Mouse (Mus musculus) intestine, embryonic 14.5 days (tissue): ENCODE data around the gene Apoa5. TPM values are rescaled to one million over a fixed set of nuclear protein-coding genes. Genes with fewer than 3 reads are reported as not detected.

Experiments
- ATAC-seq: fragments of 200-750 bp; cut with Nextera tagmentation; replicated peaks from 2 replicates; pipeline ENCODE4 v1.8.0; 2017; ENCODE audit warnings: low read depth, moderate number of reproducible peaks, moderate TSS enrichment, moderate library complexity; ENCODE audit not compliant: low FRiP score, low TSS enrichment
- DNase-seq: peaks from one replicate; pipeline ENCODE4 v3.0.0-alpha.2; 2018; ENCODE audit warnings: low spot score
- H3K27ac ChIP-seq: fragments of 300-500 bp; sonication (generic); 2 replicates; pipeline ENCODE4 v1.5.1; 2014; ENCODE audit warnings: low read depth, mild to moderate bottlenecking, control low read depth
- H3K27me3 ChIP-seq: fragments of 300-500 bp; sonication (generic); replicated peaks from 2 replicates; pipeline ENCODE4 v1.6.1; 2014; ENCODE audit warnings: low read length, control low read depth; ENCODE audit not compliant: control insufficient read depth, insufficient read depth
- H3K36me3 ChIP-seq: fragments of 300-500 bp; sonication (generic); 2 replicates; pipeline ENCODE4 v1.6.1; 2014; ENCODE audit warnings: low read length, control low read depth; ENCODE audit not compliant: control insufficient read depth, insufficient read depth
- H3K4me1 ChIP-seq: fragments of 300-500 bp; sonication (generic); replicated peaks from 2 replicates; pipeline ENCODE4 v1.6.1; 2014; ENCODE audit warnings: low read length, control low read depth, mixed read lengths; ENCODE audit not compliant: control insufficient read depth, insufficient read depth
- H3K4me2 ChIP-seq: fragments of 300-500 bp; sonication (generic); 2 replicates; pipeline ENCODE4 v1.6.1; 2014; ENCODE audit warnings: low read length
- H3K4me3 ChIP-seq: fragments of 300-500 bp; sonication (generic); 2 replicates; pipeline ENCODE4 v1.5.1; 2014; ENCODE audit warnings: low read depth, low read length, control low read depth, mixed read lengths
- H3K9ac ChIP-seq: fragments of 300-500 bp; sonication (generic); 2 replicates; pipeline ENCODE4 v1.6.1; 2014; ENCODE audit warnings: mild to moderate bottlenecking, low read length
- H3K9me3 ChIP-seq: fragments of 300-500 bp; sonication (generic); 2 replicates; pipeline ENCODE4 v1.6.1; 2016; ENCODE audit warnings: low read length, control low read depth; ENCODE audit not compliant: control insufficient read depth
- WGBS: fragments of 180-500 bp; shearing (Covaris S2); extraction: QIAGEN DNeasy Blood & Tissue Kit; methylation state at CpG from one replicate; pipeline ENCODE4 v1.1.7; 2014; 5-methylcytosine and 5-hydroxymethylcytosine counted together
- polyA plus RNA-seq: library from polyadenylated mRNA; unstranded; fragments of >200 nt; fragmentation: Nextera tagmentation; extraction: Ambion mirVana; gene quantifications from 2 replicates; pipeline ENCODE4 v1.2.1, GENCODE M21; 2014

Apoa5 gene
- not detected in 2 replicates for polyA plus RNA-seq

DNA sequence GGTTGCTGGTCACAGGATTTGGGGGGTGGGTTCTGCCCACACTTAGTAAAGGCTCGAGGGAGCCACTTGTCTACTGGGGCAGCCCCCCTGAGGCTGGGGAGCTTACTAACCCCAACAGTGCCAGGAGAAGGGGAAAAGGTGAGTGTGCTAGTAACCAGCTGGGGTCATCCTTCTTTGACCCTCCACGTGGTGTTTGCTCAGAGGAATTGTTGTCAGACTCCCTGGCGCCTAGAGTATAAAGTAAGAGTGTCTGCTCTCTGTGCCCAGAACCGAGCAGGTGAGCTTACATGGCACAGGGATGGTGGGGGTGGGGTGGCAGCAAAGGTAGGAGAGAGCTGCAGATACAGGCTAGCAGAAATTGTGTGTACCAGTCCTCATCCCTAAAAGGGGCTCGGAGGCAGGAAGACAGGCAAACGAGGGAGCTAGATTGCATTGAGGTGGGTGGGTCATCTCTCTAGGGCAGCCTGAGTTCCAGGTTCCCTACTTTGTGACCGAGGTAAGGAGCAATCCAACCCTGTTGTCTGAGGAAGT is at the start of gene Apoa5:
Gene Apoa5 (plus strand): TSS at position 291 of the 531 bp plus-strand sequence.
- ATAC-seq (no peak), DNase-seq (no peak)
- Histone ChIP-seq H3K4me2 (no peak within 1 kb of the TSS), H3K9ac (no peak within 1 kb of the TSS), H3K4me3 (no peak within 1 kb of the TSS), H3K9me3 (no peaks in the 10 kb centered on the region), H3K4me1 (no peaks in the 10 kb centered on the region), H3K27ac (no peak within 1 kb of the TSS), H3K36me3 (no peaks in the 10 kb centered on the region), H3K27me3 (peaks cover 10% of the 10 kb centered on the region; the same call in 1 of the 2 replicates)
- 35% methylated on average over 7 of the region's 7 CpGs for WGBS

DNA sequence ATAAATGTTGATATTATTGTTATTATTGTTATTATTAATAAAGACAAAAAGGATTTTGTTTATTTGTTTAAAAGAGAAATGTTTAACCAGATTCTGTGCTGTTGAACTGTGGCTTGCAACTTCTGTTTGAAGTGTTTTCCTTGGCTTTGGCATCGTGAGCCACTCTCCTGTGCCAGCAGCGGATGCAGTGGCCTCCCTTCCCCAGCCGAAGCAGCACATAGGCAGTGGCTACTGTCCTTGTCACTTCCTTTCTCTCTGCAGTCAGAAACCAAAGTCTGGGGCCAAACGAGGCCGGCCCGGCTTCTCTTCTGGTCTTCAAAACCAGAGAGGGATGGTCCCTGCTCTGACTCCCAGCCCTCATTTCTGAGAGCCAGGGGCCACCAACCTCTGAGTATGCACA is 45.3 kb upstream of the Apoa5 start:
- H3K4me2 ChIP-seq = no peak overlapping the region
- H3K4me3 ChIP-seq = no peak overlapping the region
- no peaks in the 10 kb centered on the region for H3K9me3 ChIP-seq
- ATAC-seq (no peak), DNase-seq (no peak)
- H3K9ac ChIP-seq = no peak overlapping the region
- H3K36me3 ChIP-seq = peaks cover 44% of the 10 kb centered on the region
- no peak overlapping the region for H3K27ac ChIP-seq
- H3K4me1 ChIP-seq = no peaks in the 10 kb centered on the region
- no peaks in the 10 kb centered on the region for H3K27me3 ChIP-seq
- WGBS = 85% methylated on average over 6 of the region's 6 CpGs

DNA sequence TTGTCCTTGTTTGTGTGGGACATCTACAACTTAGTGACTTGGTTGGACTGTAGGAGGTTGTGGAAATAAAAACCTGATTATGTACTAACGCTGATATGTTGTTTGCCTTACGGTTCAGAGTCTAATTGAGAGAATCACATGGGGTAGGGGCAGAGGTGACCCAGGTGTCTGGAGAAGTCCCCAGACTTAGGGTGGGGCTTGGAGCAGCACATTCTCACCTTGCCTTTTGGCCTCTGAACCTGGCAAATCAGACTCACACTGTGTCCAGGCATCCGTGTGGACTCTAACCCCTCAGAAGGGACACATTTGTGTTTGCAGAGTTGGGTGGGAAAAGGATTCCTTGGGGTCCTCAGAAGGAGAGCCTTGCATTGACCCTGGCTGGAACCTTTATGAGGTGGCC is 44.3 kb upstream of the Apoa5 start:
- no peak overlapping the region for H3K27ac ChIP-seq
- no peaks in the 10 kb centered on the region for H3K9me3 ChIP-seq
- no peak overlapping the region for H3K9ac ChIP-seq
- H3K4me3 ChIP-seq = no peak overlapping the region
- WGBS = 71% methylated on average over 3 of the region's 3 CpGs
- H3K4me2 ChIP-seq = no peak overlapping the region
- H3K4me1 ChIP-seq = no peaks in the 10 kb centered on the region
- no peak for ATAC-seq
- no peak for DNase-seq
- H3K36me3 ChIP-seq = peaks cover 42% of the 10 kb centered on the region
- no peaks in the 10 kb centered on the region for H3K27me3 ChIP-seq

DNA sequence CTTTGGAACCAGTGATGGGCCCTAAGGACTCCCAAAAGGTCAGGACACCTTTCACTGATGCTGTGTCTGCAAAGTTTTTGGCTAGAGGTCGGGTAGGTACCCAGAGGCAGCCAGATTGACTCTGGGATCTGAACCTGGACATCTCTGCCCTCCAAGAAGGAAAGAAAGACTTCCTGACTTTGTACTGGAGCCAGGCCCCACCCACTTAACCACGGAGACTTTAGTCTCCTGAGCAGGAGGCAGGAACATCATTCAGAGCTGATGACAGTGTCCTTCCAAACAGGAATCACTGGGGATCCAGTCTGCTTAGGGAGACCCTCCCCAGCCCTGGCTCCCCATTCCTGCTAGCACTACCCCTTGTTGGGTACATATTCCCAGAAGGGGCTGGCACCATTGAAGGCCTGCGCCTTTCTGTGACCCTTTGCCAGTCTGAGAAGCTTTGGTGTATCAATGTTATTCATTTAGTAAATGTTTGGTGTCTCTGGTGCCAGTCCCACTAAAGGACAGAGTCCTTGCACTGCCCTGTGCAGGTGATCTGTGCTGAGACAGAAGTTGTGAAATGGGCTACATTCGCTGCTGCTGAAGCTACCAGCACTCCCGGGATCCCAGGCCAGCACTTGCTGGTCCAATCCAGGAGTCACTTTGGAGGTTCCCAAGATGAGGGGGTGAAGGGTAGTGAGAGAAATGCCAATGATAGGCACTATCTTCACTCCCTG is 43.3 kb upstream of the Apoa5 start:
- Histone ChIP-seq H3K27ac (no peak overlapping the region), H3K9me3 (no peaks in the 10 kb centered on the region), H3K36me3 (peaks cover 32% of the 10 kb centered on the region), H3K4me3 (no peak overlapping the region), H3K4me2 (no peak overlapping the region), H3K4me1 (0 out of 2 replicates have a peak, but pooled peaks cover under 1% of the 10 kb centered on the region), H3K9ac (no peak overlapping the region), H3K27me3 (no peaks in the 10 kb centered on the region)
- DNase-seq (no peak), ATAC-seq (no peak)
- WGBS = 61% methylated on average over 5 of the region's 5 CpGs

DNA sequence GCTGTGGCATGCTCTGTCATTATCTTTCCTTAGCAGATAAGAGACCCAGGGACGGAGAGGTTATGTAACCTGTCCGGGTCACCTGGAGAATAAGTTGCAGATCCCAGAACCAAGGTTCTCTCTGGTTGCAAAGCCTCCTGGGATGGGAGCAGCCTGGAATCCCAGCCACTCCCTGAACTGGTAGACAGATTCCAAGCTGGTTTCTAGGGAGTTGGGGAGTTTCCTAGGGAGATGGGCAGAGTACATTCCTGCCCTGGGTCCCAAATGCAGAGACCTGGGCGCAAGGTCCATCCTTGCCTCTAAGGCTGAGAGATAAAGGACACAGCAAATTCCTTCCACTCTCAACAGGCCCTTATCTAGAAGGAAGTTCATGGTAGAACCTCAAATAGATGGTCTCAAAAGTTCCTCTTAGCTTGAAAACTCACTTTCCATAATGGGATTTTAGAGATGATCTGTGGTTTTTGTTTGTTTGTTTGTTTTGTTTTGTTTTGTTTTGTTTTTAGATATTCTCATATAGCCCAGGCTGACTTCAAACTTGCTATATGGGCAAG is 41.3 kb upstream of the Apoa5 start:
- no peak for ATAC-seq
- Histone ChIP-seq H3K27ac (no peak overlapping the region), H3K9ac (no peak overlapping the region)

DNA sequence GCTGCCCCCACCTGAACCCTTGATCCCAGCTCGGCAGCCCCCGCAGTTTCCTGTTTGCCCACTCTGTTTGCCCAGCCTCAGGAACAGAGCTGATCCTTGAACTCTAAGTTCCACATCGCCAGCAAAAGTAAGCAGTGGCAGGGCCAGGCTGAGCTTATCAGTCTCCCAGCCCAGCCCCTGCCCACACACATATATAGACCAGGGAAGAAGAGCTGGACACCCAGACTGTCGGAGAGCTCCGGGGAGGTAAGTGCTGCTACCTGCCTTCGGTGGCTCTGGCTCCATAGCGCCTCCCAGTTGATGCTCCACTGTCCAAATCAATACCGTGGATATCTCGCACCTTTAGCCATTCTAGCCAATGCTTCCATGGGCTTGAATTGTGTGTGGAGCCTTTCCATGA is 39.9 kb upstream of the Apoa5 start, which contains the start of gene Apoa1:
Gene Apoa1 (plus strand): TSS at position 90 of the 400 bp plus-strand sequence.
- Histone ChIP-seq H3K27me3 (no peaks in the 10 kb centered on the region), H3K9ac (no peak within 1 kb of the TSS), H3K36me3 (0 out of 2 replicates have a peak, but pooled peaks cover 5% of the 10 kb centered on the region), H3K27ac (no peak within 1 kb of the TSS), H3K4me2 (peak within 1 kb of the TSS; percentile 89; the same call in 1 of the 2 replicates), H3K4me1 (0 out of 2 replicates have a peak, but pooled peaks cover 7% of the 10 kb centered on the region), H3K4me3 (no peak within 1 kb of the TSS), H3K9me3 (no peaks in the 10 kb centered on the region)
- ATAC-seq (no peak), DNase-seq (no peak)
- WGBS = 41% methylated on average over 9 of the region's 9 CpGs

More for the DNA sequence above, 41.3 kb upstream of the Apoa5 start:
- 0 out of 2 replicates have a peak, but pooled peaks cover 7% of the 10 kb centered on the region for H3K4me1 ChIP-seq
- no peak for DNase-seq
- peaks cover 13% of the 10 kb centered on the region for H3K36me3 ChIP-seq
- WGBS = 80% methylated on average over 3 of the region's 3 CpGs
- no peak overlapping the region for H3K4me3 ChIP-seq
- H3K9me3 ChIP-seq = no peaks in the 10 kb centered on the region
- H3K27me3 ChIP-seq = no peaks in the 10 kb centered on the region
- no peak overlapping the region for H3K4me2 ChIP-seq

DNA sequence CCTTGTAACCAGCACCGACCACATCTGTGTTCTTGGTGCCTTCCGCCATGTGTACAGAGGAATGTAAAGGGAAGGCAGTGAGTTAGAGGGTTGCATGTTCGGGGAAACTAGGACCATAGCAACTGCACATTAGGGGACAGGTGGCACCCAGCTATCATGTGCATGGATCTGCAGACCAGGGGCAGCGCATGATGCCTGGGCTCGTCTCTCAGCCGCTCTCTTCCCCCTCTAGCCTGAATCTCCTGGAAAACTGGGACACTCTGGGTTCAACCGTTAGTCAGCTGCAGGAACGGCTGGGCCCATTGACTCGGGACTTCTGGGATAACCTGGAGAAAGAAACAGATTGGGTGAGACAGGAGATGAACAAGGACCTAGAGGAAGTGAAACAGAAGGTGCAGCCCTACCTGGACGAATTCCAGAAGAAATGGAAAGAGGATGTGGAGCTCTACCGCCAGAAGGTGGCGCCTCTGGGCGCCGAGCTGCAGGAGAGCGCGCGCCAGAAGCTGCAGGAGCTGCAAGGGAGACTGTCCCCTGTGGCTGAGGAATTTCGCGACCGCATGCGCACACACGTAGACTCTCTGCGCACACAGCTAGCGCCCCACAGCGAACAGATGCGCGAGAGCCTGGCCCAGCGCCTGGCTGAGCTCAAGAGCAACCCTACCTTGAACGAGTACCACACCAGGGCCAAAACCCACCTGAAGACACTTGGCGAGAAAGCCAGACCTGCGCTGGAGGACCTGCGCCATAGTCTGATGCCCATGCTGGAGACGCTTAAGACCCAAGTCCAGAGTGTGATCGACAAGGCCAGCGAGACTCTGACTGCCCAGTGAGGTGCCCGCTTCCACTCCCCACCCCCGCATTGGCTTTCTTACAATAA is 38.6 kb upstream of the Apoa5 start:
- peak; percentile 87 for DNase-seq
- Histone ChIP-seq H3K27ac (peak overlapping the region; percentile 22; the same call in 1 of the 2 replicates), H3K9me3 (no peaks in the 10 kb centered on the region), H3K27me3 (no peaks in the 10 kb centered on the region), H3K36me3 (no peaks in the 10 kb centered on the region), H3K4me1 (0 out of 2 replicates have a peak, but pooled peaks cover 7% of the 10 kb centered on the region), H3K4me3 (peak overlapping the region; percentile 48), H3K9ac (peak overlapping the region; percentile 50), H3K4me2 (peak overlapping the region; percentile 89)
- 15% methylated on average over 37 of the region's 37 CpGs for WGBS
- peak; percentile 84 for ATAC-seq

DNA sequence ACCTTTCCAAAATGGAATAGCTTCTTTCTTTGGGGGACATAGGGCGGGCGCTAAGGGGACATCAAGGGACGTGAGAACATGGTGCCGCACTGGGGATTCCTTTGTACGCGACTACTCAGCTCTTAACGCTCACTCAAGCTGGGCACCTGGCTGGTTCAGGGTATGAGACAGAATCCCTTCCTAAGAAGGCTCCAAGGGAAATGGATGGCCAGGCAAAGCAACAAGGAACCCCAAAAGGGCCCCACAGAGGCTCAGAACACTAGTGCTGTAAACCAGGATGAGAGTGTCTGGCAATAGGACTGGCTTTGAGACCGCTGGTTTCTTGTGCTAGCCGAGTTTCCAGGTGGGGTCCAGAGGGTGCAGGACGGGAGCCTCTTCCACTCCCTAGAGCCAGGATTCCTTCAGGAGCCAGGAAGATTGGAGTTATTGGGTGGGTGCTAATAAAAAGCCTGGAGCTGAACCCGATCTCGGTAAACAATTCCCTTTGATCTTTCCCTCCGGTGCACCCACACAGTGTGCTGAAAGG is 37.9 kb upstream of the Apoa5 start:
- 10% methylated on average over 13 of the region's 13 CpGs for WGBS
- H3K9me3 ChIP-seq = no peaks in the 10 kb centered on the region
- H3K4me3 ChIP-seq = peak overlapping the region; percentile 48
- 0 out of 2 replicates have a peak, but pooled peaks cover 7% of the 10 kb centered on the region for H3K4me1 ChIP-seq
- H3K4me2 ChIP-seq = peak overlapping the region; percentile 89
- peak overlapping the region; percentile 22; the same call in 1 of the 2 replicates for H3K27ac ChIP-seq
- H3K27me3 ChIP-seq = no peaks in the 10 kb centered on the region
- peak overlapping the region; percentile 50 for H3K9ac ChIP-seq
- H3K36me3 ChIP-seq = no peaks in the 10 kb centered on the region
- ATAC-seq (0 out of 2 replicates have a peak, but pooled peaks have one; percentile 7), DNase-seq (peak; percentile 71)
